8 mouse cellular contexts compared by ENCODE assay signal in the genomic region with DNA sequence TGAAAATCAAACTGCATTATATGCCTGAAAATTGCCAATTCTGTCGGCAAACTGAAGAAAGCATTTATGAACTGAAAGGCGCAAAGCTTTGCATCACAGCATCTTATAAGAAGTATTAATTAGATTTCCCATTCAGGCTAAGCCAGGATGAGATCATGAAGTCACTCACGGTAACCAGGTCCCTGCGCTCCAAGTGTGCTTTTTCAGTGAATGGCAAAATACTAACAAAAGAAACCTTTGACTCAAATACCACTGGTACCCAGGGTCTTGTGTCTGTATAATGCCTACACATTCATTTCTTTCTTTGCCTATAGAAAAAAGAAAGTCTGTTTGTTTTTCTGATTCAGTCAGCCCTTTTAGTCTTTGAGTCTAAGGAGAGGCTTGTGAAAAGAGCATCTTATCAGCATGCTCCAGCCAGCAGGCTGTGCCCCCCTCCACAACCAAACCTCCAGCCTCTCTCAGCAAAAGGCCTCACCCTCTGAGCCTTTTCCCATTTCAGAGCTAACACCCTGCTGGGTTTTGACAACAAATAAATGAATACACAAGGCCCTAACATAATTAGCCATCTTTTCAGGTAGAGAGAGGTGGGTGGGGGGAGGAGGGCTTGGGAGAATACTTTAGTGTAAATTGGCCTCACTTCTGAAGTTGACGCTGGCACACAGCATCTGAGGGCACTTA.
DNase-seq lines count a peak whose midpoint lies in the region; ATAC-seq and TF ChIP-seq lines count a peak whose summit lies in the region.

No protein-coding gene starts in this region.

- H3K9me3 ChIP-seq in erythroblast, embryonic 14.5 days (ENCODE audit: control insufficient read depth, low read length): no peaks in the 10 kb centered on the region
- H3K9me3 ChIP-seq in E14TG2a.4 (ENCODE audit: low read length): no peaks in the 10 kb centered on the region
- no peaks in the 10 kb centered on the region for H3K9me3 ChIP-seq in forebrain, embryonic 15.5 days
- H3K9me3 ChIP-seq in liver, embryonic 16.5 days (replicated peaks; ENCODE audit: control insufficient read depth, low read length): no peaks in the 10 kb centered on the region

- no peak overlapping the region for H3K27ac ChIP-seq in forebrain, embryonic 15.5 days (replicated peaks)
- H3K27ac ChIP-seq in liver, embryonic 16.5 days (ENCODE audit: low read length): peak overlapping the region; percentile 43

- H3K9ac ChIP-seq in forebrain, embryonic 15.5 days (replicated peaks): no peak overlapping the region
- peak overlapping the region; percentile 22; the same call in 1 of the 2 replicates for H3K9ac ChIP-seq in liver, embryonic 16.5 days (ENCODE audit: low read depth, low read length)

- peaks cover 34% of the 10 kb centered on the region for H3K27me3 ChIP-seq in erythroblast, embryonic 14.5 days (ENCODE audit: control insufficient read depth)
- 0 out of 2 replicates have a peak, but pooled peaks cover 4% of the 10 kb centered on the region for H3K27me3 ChIP-seq in E14TG2a.4 (ENCODE audit: insufficient read depth, low read length)
- peaks cover 76% of the 10 kb centered on the region for H3K27me3 ChIP-seq in forebrain, embryonic 15.5 days
- H3K27me3 ChIP-seq in liver, embryonic 16.5 days (ENCODE audit: control insufficient read depth, insufficient read depth, low read depth, low read length): no peaks in the 10 kb centered on the region; the same call in 1 of the 2 replicates

- no peak for TF ChIP-seq CTCF in E14TG2a.4 (conservative IDR thresholded peaks at IDR 0.05; ENCODE audit: low read length)

- H3K4me2 ChIP-seq in forebrain, embryonic 15.5 days (replicated peaks): no peak overlapping the region
- peak overlapping the region; percentile 78 for H3K4me2 ChIP-seq in liver, embryonic 16.5 days (ENCODE audit: low read depth, low read length)

- DNase-seq in layer of hippocampus, adult 11-12 months (ENCODE audit: low spot score): no peak
- no peak for DNase-seq in spleen, postnatal 36 days (ENCODE audit: low spot score in 2 of 2)
- no peak for DNase-seq in thymus, postnatal 25 days

- peak overlapping the region; percentile 92 for H3K4me3 ChIP-seq in erythroblast, embryonic 14.5 days (replicated peaks)
- H3K4me3 ChIP-seq in E14TG2a.4 (replicated peaks; ENCODE audit: low read length): 0 out of 2 replicates have a peak overlapping the region, but pooled peaks have one; percentile 95
- peak overlapping the region; percentile 9; the same call in 1 of the 2 replicates for H3K4me3 ChIP-seq in forebrain, embryonic 15.5 days
- peak overlapping the region; percentile 85 for H3K4me3 ChIP-seq in liver, embryonic 16.5 days (ENCODE audit: low read depth, low read length)

- H3K36me3 ChIP-seq in erythroblast, embryonic 14.5 days (ENCODE audit: control insufficient read depth): peaks cover 17% of the 10 kb centered on the region
- H3K36me3 ChIP-seq in E14TG2a.4 (ENCODE audit: insufficient read depth, low read length): peaks cover 7% of the 10 kb centered on the region; the same call in 1 of the 2 replicates
- no peaks in the 10 kb centered on the region for H3K36me3 ChIP-seq in forebrain, embryonic 15.5 days
- no peaks in the 10 kb centered on the region for H3K36me3 ChIP-seq in liver, embryonic 16.5 days (ENCODE audit: control insufficient read depth, insufficient read depth)

- WGBS in forebrain, embryonic 15.5 days: 4% methylated on average over 5 of the region's 5 CpGs
- WGBS in liver, embryonic 16.5 days (ENCODE audit: insufficient replicate concordance): 63% methylated on average over 5 of the region's 5 CpGs

- peaks cover 57% of the 10 kb centered on the region for H3K4me1 ChIP-seq in erythroblast, embryonic 14.5 days (ENCODE audit: control insufficient read depth)
- H3K4me1 ChIP-seq in E14TG2a.4 (replicated peaks; ENCODE audit: low read depth, low read length): peaks cover 68% of the 10 kb centered on the region
- peaks cover 18% of the 10 kb centered on the region for H3K4me1 ChIP-seq in forebrain, embryonic 15.5 days
- peaks cover 41% of the 10 kb centered on the region for H3K4me1 ChIP-seq in liver, embryonic 16.5 days (ENCODE audit: control insufficient read depth, low read depth, low read length)

- no peak for ATAC-seq in erythroblast, adult 5-6 weeks (replicated peaks; ENCODE audit: low FRiP score, poor library complexity, severe bottlenecking)
- ATAC-seq in forebrain, embryonic 15.5 days (replicated peaks): no peak
- peak; percentile 26; the same call in 1 of the 2 replicates for ATAC-seq in liver, embryonic 16.5 days (ENCODE audit: low read depth)

Comparison
In these comparisons a context has a peak if more than half of its experiments do, and no peak if none do; other contexts are left out.
1. H3K4me3 ChIP-seq: peak in every context shown above with its lines; median percentile 95 in E14TG2a.4; 92 in erythroblast, embryonic 14.5 days; 85 in liver, embryonic 16.5 days; 9 in forebrain, embryonic 15.5 days.